12 mouse cellular contexts compared by ENCODE assay signal in the genomic region with DNA sequence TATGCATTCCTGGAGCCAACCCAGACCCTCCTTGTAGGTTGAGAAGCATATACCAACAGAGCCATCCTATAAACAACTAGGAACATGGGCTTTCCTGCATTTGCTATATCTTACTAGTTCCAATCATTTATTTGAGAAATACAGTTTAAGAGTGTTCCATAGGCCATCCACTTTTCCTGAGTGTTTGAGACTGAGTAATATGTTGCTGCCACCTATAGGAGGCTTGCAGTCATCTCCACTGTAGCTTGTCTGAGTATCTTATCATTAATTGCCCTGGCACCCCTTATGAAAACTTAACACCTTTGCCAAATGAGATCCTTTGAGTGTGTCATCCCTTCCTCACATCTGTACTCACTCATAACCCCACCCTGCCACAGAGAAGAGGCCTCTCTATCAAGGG. TPM values are rescaled to one million over a fixed set of nuclear protein-coding genes. Genes with fewer than 3 reads are reported as not detected.
A peak's percentile ranks its signal among the peaks of the same experiment; 100 is the strongest.
DNase-seq lines count a peak whose midpoint lies in the region; ATAC-seq and TF ChIP-seq lines count a peak whose summit lies in the region.
"Had no signal": no experiment of that assay in that cellular context is flagged by ENCODE, and none has a peak within 500 bp of the region (broad histone marks: within the 10 kb centered on the region; RNA-seq: fewer than 3 reads in every experiment).

No protein-coding gene starts in this region.

- DNase-seq in left cerebral cortex, adult 2 months (ENCODE audit: extremely low spot score in 1 of 2, low spot score in 2 of 2): no peak
- DNase-seq in left cerebral cortex, postnatal 4 days: no peak
- DNase-seq in brain, adult 2 months (ENCODE audit: low read depth, low spot score): peak; percentile 71
- no peak for DNase-seq in adrenal gland, adult 2 months
- DNase-seq in gastrocnemius, adult 18-20 months (ENCODE audit: low spot score): no peak
- DNase-seq: cerebellum, adult 11 months; heart, postnatal 10 days; right cerebral cortex, postnatal 4 days had no signal

- H3K36me3 ChIP-seq in hindbrain, embryonic 13.5 days: peaks cover 17% of the 10 kb centered on the region
- H3K36me3 ChIP-seq in stomach, embryonic 14.5 days (ENCODE audit: control insufficient read depth, insufficient read depth, low read length): no peaks in the 10 kb centered on the region
- H3K36me3 ChIP-seq: liver, embryonic 15.5 days had no signal

- intact Hi-C loops in left cerebral cortex, adult 2 months (cut with DNase I): loop anchor here (5.0 to 10.0 kb wide), 3 partner anchors 393 to 1125 kb away; no protein-coding TSS in a partner anchor
- intact Hi-C loops in left cerebral cortex, postnatal 4 days (cut with DNase I): loop anchor here (10.0 kb wide), 1 partner anchor 1123 kb away; no protein-coding TSS in a partner anchor

- H3K4me2 ChIP-seq in hindbrain, embryonic 13.5 days: no peak overlapping the region
- no peak overlapping the region for H3K4me2 ChIP-seq in stomach, embryonic 14.5 days (replicated peaks; ENCODE audit: low read depth, low read length)
- H3K4me2 ChIP-seq: liver, embryonic 15.5 days had no signal

- 0 out of 2 replicates have a peak, but pooled peaks cover 3% of the 10 kb centered on the region for H3K4me1 ChIP-seq in hindbrain, embryonic 13.5 days (replicated peaks)
- H3K4me1 ChIP-seq in stomach, embryonic 14.5 days (ENCODE audit: control insufficient read depth, insufficient read depth, low read length): no peaks in the 10 kb centered on the region
- H3K4me1 ChIP-seq: liver, embryonic 15.5 days had no signal

- no peaks in the 10 kb centered on the region for H3K27me3 ChIP-seq in hindbrain, embryonic 13.5 days
- no peaks in the 10 kb centered on the region for H3K27me3 ChIP-seq in stomach, embryonic 14.5 days (ENCODE audit: control insufficient read depth, insufficient read depth, low read length)
- H3K27me3 ChIP-seq: liver, embryonic 15.5 days had no signal

- no peak overlapping the region for H3K9ac ChIP-seq in hindbrain, embryonic 13.5 days
- H3K9ac ChIP-seq in stomach, embryonic 14.5 days (replicated peaks; ENCODE audit: low read depth, low read length): no peak overlapping the region
- H3K9ac ChIP-seq: liver, embryonic 15.5 days had no signal

- H3K4me3 ChIP-seq in left cerebral cortex, adult 2 months: no peak overlapping the region
- no peak overlapping the region for H3K4me3 ChIP-seq in hindbrain, embryonic 13.5 days
- no peak overlapping the region for H3K4me3 ChIP-seq in stomach, embryonic 14.5 days (ENCODE audit: low read depth, low read length)
- H3K4me3 ChIP-seq: liver, embryonic 15.5 days had no signal

- no peak overlapping the region for H3K27ac ChIP-seq in left cerebral cortex, adult 2 months
- H3K27ac ChIP-seq in hindbrain, embryonic 13.5 days: no peak overlapping the region
- no peak overlapping the region for H3K27ac ChIP-seq in stomach, embryonic 14.5 days (ENCODE audit: low read length)
- H3K27ac ChIP-seq: liver, embryonic 15.5 days had no signal

- peak; percentile 61 for TF ChIP-seq CTCF in left cerebral cortex, adult 2 months (IDR thresholded peaks at IDR 0.05)

- peak; percentile 73; the same call in 1 of the 2 replicates for ATAC-seq in hindbrain, embryonic 13.5 days (ENCODE audit: low FRiP score)
- ATAC-seq in stomach, embryonic 14.5 days (ENCODE audit: insufficient number of reproducible peaks, insufficient read depth, low FRiP score, low read depth): peak; percentile 46; the same call in 1 of the 2 replicates
- no peak for ATAC-seq in cerebellum, adult (ENCODE audit: insufficient number of reproducible peaks, low FRiP score, low TSS enrichment)

- H3K9me3 ChIP-seq in hindbrain, embryonic 13.5 days: no peaks in the 10 kb centered on the region
- no peaks in the 10 kb centered on the region for H3K9me3 ChIP-seq in stomach, embryonic 14.5 days (ENCODE audit: control insufficient read depth, low read depth, low read length)
- H3K9me3 ChIP-seq: liver, embryonic 15.5 days had no signal

RNA-seq across cellular contexts. Expression of a gene that starts 32.2 kb away (rescaled TPM):
- total RNA-seq in left cerebral cortex, adult 2 months (2021): 10 to 100 TPM; 36.7 to 47.0 TPM
- total RNA-seq in left cerebral cortex, postnatal 4 days (2021): 100 to 1,000 TPM; 109 to 121 TPM
- 18.5 and 21.4 TPM in 2 replicates for polyA plus RNA-seq in hindbrain, embryonic 13.5 days (2015; fragmentation: Nextera tagmentation; extraction: Ambion mirVana)
- polyA plus RNA-seq in stomach, embryonic 14.5 days (2014; fragmentation: Nextera tagmentation; extraction: Ambion mirVana): 5.7 and 6.9 TPM in 2 replicates
- under 1 TPM in 1 of 2 experiments, not detected in 1; 0.26 TPM for total RNA-seq in adrenal gland, adult 2 months (2021)
- polyA plus RNA-seq in adrenal gland, adult 2 months (2012; rRNA removed): 0.03 and 0.04 TPM in 2 replicates
- total RNA-seq in gastrocnemius, adult 18-20 months (2021): not detected
- total RNA-seq: heart, postnatal 10 days had no signal

Comparison
In these comparisons a context has a peak if more than half of its experiments do, and no peak if none do; other contexts are left out.
1. RNA of a gene that starts 32.2 kb away (total RNA-seq): 109 to 121 TPM in left cerebral cortex, postnatal 4 days and 36.7 to 47.0 TPM in left cerebral cortex, adult 2 months; 0.26 TPM in adrenal gland, adult 2 months and not detected in gastrocnemius, adult 18-20 months; every median in the first group is over 10 times any median in the second.